8 mouse cellular contexts compared by ENCODE assay signal in genomic region chr5:110466531-110467424, GRCm38 (mm10). TPM values are rescaled to one million over a fixed set of nuclear protein-coding genes. Genes with fewer than 3 reads are reported as not detected.
DNase-seq lines count a peak whose midpoint lies in the region; ATAC-seq and TF ChIP-seq lines count a peak whose summit lies in the region.

No protein-coding gene starts in this region.

- peak overlapping the region; percentile 61 for H3K27ac ChIP-seq in neural tube, embryonic 13.5 days (replicated peaks)

- peak; percentile 31 to 44 for DNase-seq in layer of hippocampus, postnatal 10 days (ENCODE audit: low spot score in 2 of 2)
- DNase-seq in layer of hippocampus, adult 11-12 months (ENCODE audit: low spot score) = no peak
- DNase-seq in brain, embryonic 14.5 days (ENCODE audit: low read depth) = peak; percentile 83
- DNase-seq in gastrocnemius, postnatal 14 days = peak; percentile 43
- DNase-seq in frontal cortex, postnatal 25 days (ENCODE audit: low spot score in 2 of 2) = no peak
- DNase-seq in right cerebral cortex, adult 18-20 months = no peak
- no peak for DNase-seq in right cerebral cortex, postnatal 36 days (ENCODE audit: low spot score in 2 of 2)

- peaks cover 14% of the 10 kb centered on the region for H3K4me1 ChIP-seq in neural tube, embryonic 13.5 days (replicated peaks)

- no peak overlapping the region for H3K9ac ChIP-seq in neural tube, embryonic 13.5 days

- intact Hi-C loops in gastrocnemius, postnatal 14 days (cut with DNase I; ENCODE audit: low total_unique reads) = no loop called here

- no peaks in the 10 kb centered on the region for H3K27me3 ChIP-seq in neural tube, embryonic 13.5 days

- peak; percentile 79 for ATAC-seq in neural tube, embryonic 13.5 days (ENCODE audit: low read depth)

- no peaks in the 10 kb centered on the region for H3K9me3 ChIP-seq in neural tube, embryonic 13.5 days

- no peak for TF ChIP-seq CTCF in brain, embryonic 14.5 days (IDR thresholded peaks at IDR 0.05; ENCODE audit: borderline replicate concordance, extremely low read depth, insufficient read depth, insufficient read length)

- 42% methylated on average over 11 of the region's 11 CpGs for WGBS in neural tube, embryonic 13.5 days

- no peak overlapping the region for H3K4me2 ChIP-seq in neural tube, embryonic 13.5 days

- TF ChIP-seq POLR2A in brain, embryonic 14.5 days (IDR thresholded peaks at IDR 0.05; ENCODE audit: borderline replicate concordance, extremely low read depth, insufficient read depth, insufficient read length, poor library complexity, severe bottlenecking) = no peak

- no peak overlapping the region for H3K4me3 ChIP-seq in neural tube, embryonic 13.5 days

- no peaks in the 10 kb centered on the region for H3K36me3 ChIP-seq in neural tube, embryonic 13.5 days

RNA-seq across cellular contexts. Expression of gene Fbrsl1, which starts 18.5 kb away (rescaled TPM):
- 10 to 100 TPM; 82.5 to 90.6 TPM for total RNA-seq in layer of hippocampus, postnatal 10 days (2021)
- 56.1 and 78.4 TPM in 2 replicates for polyA plus RNA-seq in brain, embryonic 14.5 days (2012; rRNA removed)
- total RNA-seq in gastrocnemius, postnatal 14 days (2021) = 10 to 100 TPM; 25.7 to 26.5 TPM
- polyA plus RNA-seq in neural tube, embryonic 13.5 days (2015; fragmentation: Nextera tagmentation; extraction: Ambion mirVana) = 25.5 and 29.0 TPM in 2 replicates

Comparison
In these comparisons a context has a peak if more than half of its experiments do, and no peak if none do; other contexts are left out.
1. DNase-seq: peak in layer of hippocampus, postnatal 10 days (2 of 2), brain, embryonic 14.5 days (single experiment) and gastrocnemius, postnatal 14 days (single experiment); none in layer of hippocampus, adult 11-12 months (single experiment), frontal cortex, postnatal 25 days (0 of 2), right cerebral cortex, adult 18-20 months (single experiment) and right cerebral cortex, postnatal 36 days (0 of 2).